Mouse (Mus musculus) adrenal gland, postnatal 25 days (tissue): ENCODE results near the gene Hebp1. TPM values are rescaled to one million over a fixed set of nuclear protein-coding genes. Genes with fewer than 3 reads are reported as not detected.

Source experiments
- DNase-seq: peaks from one replicate; pipeline ENCODE4 v3.0.0; 2021; ENCODE audit warnings: mixed read lengths
- total RNA-seq: library from RNA; stranded (reverse); gene quantifications from 2 replicates; pipeline ENCODE4 v1.2.3, GENCODE M21; 2021

The Hebp1 gene
- total RNA-seq, 1 experiment from 2014 or later: 16.4 TPM

GRCm38 (mm10) chr6:135197446-135197845 is 376 bp downstream of the Hebp1 start:
- no peak for DNase-seq

GRCm38 (mm10) chr6:135196707-135197106 is 1.1 kb downstream of the Hebp1 start:
- DNase-seq: no peak

- DNase-seq: no peak
These were observed 2.9 kb downstream of the Hebp1 start for GRCm38 (mm10) chr6:135194907-135195306.

- no peak for DNase-seq
These were observed 4.1 kb downstream of the Hebp1 start for GRCm38 (mm10) chr6:135193733-135194132.

GRCm38 (mm10) chr6:135192993-135193392 is 4.8 kb downstream of the Hebp1 start:
- DNase-seq: no peak

GRCm38 (mm10) chr6:135191906-135192305 is 5.9 kb downstream of the Hebp1 start:
- no peak for DNase-seq

GRCm38 (mm10) chr6:135190122-135190521 is 7.7 kb downstream of the Hebp1 start:
- no peak for DNase-seq

GRCm38 (mm10) chr6:135188629-135189028 is 9.2 kb downstream of the Hebp1 start:
- DNase-seq: no peak

GRCm38 (mm10) chr6:135187076-135187917 is 10.5 kb downstream of the Hebp1 start:
- DNase-seq: no peak

- DNase-seq: no peak
These were observed 13.9 kb downstream of the Hebp1 start for GRCm38 (mm10) chr6:135183961-135184360.

- no peak for DNase-seq
These were observed 14.9 kb downstream of the Hebp1 start for GRCm38 (mm10) chr6:135182925-135183324.

GRCm38 (mm10) chr6:135178599-135178998 is 19.2 kb downstream of the Hebp1 start:
- no peak for DNase-seq

GRCm38 (mm10) chr6:135177271-135177670 is 20.6 kb downstream of the Hebp1 start:
- DNase-seq: no peak

- no peak for DNase-seq
These were observed 22.8 kb downstream of the Hebp1 start for GRCm38 (mm10) chr6:135175014-135175413.

GRCm38 (mm10) chr6:135171736-135172135 is 26.1 kb downstream of the Hebp1 start:
- no peak for DNase-seq

- DNase-seq: no peak
These were observed 28.6 kb downstream of the Hebp1 start for GRCm38 (mm10) chr6:135169246-135169645.

GRCm38 (mm10) chr6:135168471-135168870 is 29.4 kb downstream of the Hebp1 start:
- no peak for DNase-seq

GRCm38 (mm10) chr6:135167380-135168311 is 30.2 kb downstream of the Hebp1 start:
- peak; percentile 89 for DNase-seq

- DNase-seq: no peak
These were observed 31.1 kb downstream of the Hebp1 start for GRCm38 (mm10) chr6:135166712-135167111.

GRCm38 (mm10) chr6:135166262-135166661 is 31.6 kb downstream of the Hebp1 start:
- no peak for DNase-seq

- no peak for DNase-seq
These were observed 32.1 kb downstream of the Hebp1 start for GRCm38 (mm10) chr6:135165706-135166105.

- no peak for DNase-seq
These were observed 32.6 kb downstream of the Hebp1 start for GRCm38 (mm10) chr6:135165191-135165590.

GRCm38 (mm10) chr6:135162861-135163260 is 35.0 kb downstream of the Hebp1 start:
- no peak for DNase-seq
